Mouse (Mus musculus): ENCODE data around the gene Gabbr2. TPM values are rescaled to one million over a fixed set of nuclear protein-coding genes. Genes with fewer than 3 reads are reported as not detected.

The Gabbr2 gene
- polyA plus RNA-seq, 1 experiment from 2014 or later = 1.3 TPM

GRCm38 (mm10) chr4:46904129-46904528 is 87.5 kb downstream of the Gabbr2 start:
- Histone ChIP-seq H3K9me3 (replicated peaks) (peaks cover 4% of the 10 kb centered on the region), H3K4me2 (replicated peaks) (no peak overlapping the region), H3K4me3 (no peak overlapping the region), H3K36me3 (no peaks in the 10 kb centered on the region), H3K9ac (no peak overlapping the region), H3K27me3 (no peaks in the 10 kb centered on the region), H3K27ac (no peak overlapping the region), H3K4me1 (no peaks in the 10 kb centered on the region)
- no peak for ATAC-seq (ENCODE audit: low FRiP score)
- 89% methylated on average over 12 of the region's 12 CpGs for WGBS

GRCm38 (mm10) chr4:46898546-46898945 is 93.1 kb downstream of the Gabbr2 start:
- H3K27me3 ChIP-seq = no peaks in the 10 kb centered on the region; the same call in 1 of the 2 replicates
- H3K9ac ChIP-seq = no peak overlapping the region
- H3K4me1 ChIP-seq = peaks cover 7% of the 10 kb centered on the region; the same call in 1 of the 2 replicates
- H3K27ac ChIP-seq = no peak overlapping the region
- H3K9me3 ChIP-seq (replicated peaks) = no peaks in the 10 kb centered on the region
- no peak overlapping the region for H3K4me2 ChIP-seq (replicated peaks)
- no peak overlapping the region for H3K4me3 ChIP-seq
- 69% methylated on average over 4 of the region's 4 CpGs for WGBS
- no peak for ATAC-seq (ENCODE audit: low FRiP score)
- H3K36me3 ChIP-seq = no peaks in the 10 kb centered on the region

GRCm38 (mm10) chr4:46897634-46898399 is 93.9 kb downstream of the Gabbr2 start:
- WGBS = 60% methylated on average over 17 of the region's 18 CpGs
- no peaks in the 10 kb centered on the region for H3K36me3 ChIP-seq

GRCm38 (mm10) chr4:46894144-46894543 is 97.5 kb downstream of the Gabbr2 start:
- Histone ChIP-seq H3K36me3 (no peaks in the 10 kb centered on the region), H3K27me3 (no peaks in the 10 kb centered on the region; the same call in 1 of the 2 replicates), H3K9ac (no peak overlapping the region), H3K4me1 (peaks cover 7% of the 10 kb centered on the region; the same call in 1 of the 2 replicates), H3K4me3 (no peak overlapping the region), H3K27ac (no peak overlapping the region), H3K4me2 (replicated peaks) (no peak overlapping the region), H3K9me3 (replicated peaks) (no peaks in the 10 kb centered on the region)
- WGBS = 82% methylated on average over 9 of the region's 9 CpGs
- ATAC-seq (ENCODE audit: low FRiP score) = no peak

More at GRCm38 (mm10) chr4:46897634-46898399, 93.9 kb downstream of the Gabbr2 start:
- no peak overlapping the region for H3K4me3 ChIP-seq
- H3K27ac ChIP-seq = no peak overlapping the region
- peaks cover 7% of the 10 kb centered on the region; the same call in 1 of the 2 replicates for H3K4me1 ChIP-seq
- H3K9ac ChIP-seq = 0 out of 2 replicates have a peak overlapping the region, but pooled peaks have one; percentile 1
- H3K4me2 ChIP-seq (replicated peaks) = no peak overlapping the region
- no peaks in the 10 kb centered on the region; the same call in 1 of the 2 replicates for H3K27me3 ChIP-seq
- no peaks in the 10 kb centered on the region for H3K9me3 ChIP-seq (replicated peaks)
- peak; percentile 22; the same call in 1 of the 2 replicates for ATAC-seq (ENCODE audit: low FRiP score)

- Histone ChIP-seq H3K27ac (no peak overlapping the region), H3K4me3 (no peak overlapping the region), H3K36me3 (no peaks in the 10 kb centered on the region), H3K9ac (no peak overlapping the region), H3K27me3 (no peaks in the 10 kb centered on the region), H3K4me1 (no peaks in the 10 kb centered on the region), H3K9me3 (replicated peaks) (no peaks in the 10 kb centered on the region), H3K4me2 (replicated peaks) (no peak overlapping the region)
- no peak for ATAC-seq (ENCODE audit: low FRiP score)
- 78% methylated on average over 10 of the region's 10 CpGs for WGBS
These were observed 102.5 kb downstream of the Gabbr2 start for GRCm38 (mm10) chr4:46889175-46889574.

- no peaks in the 10 kb centered on the region for H3K9me3 ChIP-seq (replicated peaks)
- no peak for ATAC-seq (ENCODE audit: low FRiP score)
- no peak overlapping the region for H3K27ac ChIP-seq
- H3K4me1 ChIP-seq = 0 out of 2 replicates have a peak, but pooled peaks cover 7% of the 10 kb centered on the region
- H3K4me3 ChIP-seq = no peak overlapping the region
- no peak overlapping the region for H3K9ac ChIP-seq
- no peaks in the 10 kb centered on the region for H3K27me3 ChIP-seq
- no peaks in the 10 kb centered on the region for H3K36me3 ChIP-seq
- 92% methylated on average over 20 of the region's 20 CpGs for WGBS
- H3K4me2 ChIP-seq (replicated peaks) = no peak overlapping the region
These were observed 105.9 kb downstream of the Gabbr2 start for GRCm38 (mm10) chr4:46885627-46886383.

- ATAC-seq (ENCODE audit: low FRiP score) = no peak
- H3K27me3 ChIP-seq = no peaks in the 10 kb centered on the region
- no peak overlapping the region for H3K9ac ChIP-seq
- H3K4me3 ChIP-seq = no peak overlapping the region
- H3K4me1 ChIP-seq = 0 out of 2 replicates have a peak, but pooled peaks cover 7% of the 10 kb centered on the region
- no peak overlapping the region for H3K27ac ChIP-seq
- 77% methylated on average over 7 of the region's 7 CpGs for WGBS
- no peaks in the 10 kb centered on the region for H3K9me3 ChIP-seq (replicated peaks)
- no peak overlapping the region for H3K4me2 ChIP-seq (replicated peaks)
- no peaks in the 10 kb centered on the region for H3K36me3 ChIP-seq
These were observed 107.5 kb downstream of the Gabbr2 start for GRCm38 (mm10) chr4:46884132-46884531.

GRCm38 (mm10) chr4:46883546-46883945 is 108.1 kb downstream of the Gabbr2 start:
- Histone ChIP-seq H3K4me2 (replicated peaks) (no peak overlapping the region), H3K27me3 (no peaks in the 10 kb centered on the region), H3K27ac (no peak overlapping the region), H3K4me1 (0 out of 2 replicates have a peak, but pooled peaks cover 7% of the 10 kb centered on the region), H3K9me3 (replicated peaks) (no peaks in the 10 kb centered on the region), H3K9ac (no peak overlapping the region), H3K36me3 (no peaks in the 10 kb centered on the region), H3K4me3 (no peak overlapping the region)
- ATAC-seq (ENCODE audit: low FRiP score) = no peak
- 86% methylated on average over 9 of the region's 9 CpGs for WGBS

GRCm38 (mm10) chr4:46883047-46883446 is 108.6 kb downstream of the Gabbr2 start:
- Histone ChIP-seq H3K4me3 (no peak overlapping the region), H3K27me3 (no peaks in the 10 kb centered on the region), H3K4me2 (replicated peaks) (no peak overlapping the region), H3K4me1 (0 out of 2 replicates have a peak, but pooled peaks cover 7% of the 10 kb centered on the region), H3K9ac (no peak overlapping the region), H3K27ac (no peak overlapping the region), H3K36me3 (no peaks in the 10 kb centered on the region), H3K9me3 (replicated peaks) (no peaks in the 10 kb centered on the region)
- WGBS = 49% methylated on average over 10 of the region's 10 CpGs
- no peak for ATAC-seq (ENCODE audit: low FRiP score)

GRCm38 (mm10) chr4:46881271-46881670 is 110.4 kb downstream of the Gabbr2 start:
- Histone ChIP-seq H3K9ac (no peak overlapping the region), H3K4me3 (no peak overlapping the region), H3K27ac (no peak overlapping the region), H3K36me3 (no peaks in the 10 kb centered on the region), H3K27me3 (no peaks in the 10 kb centered on the region), H3K4me2 (replicated peaks) (no peak overlapping the region), H3K9me3 (replicated peaks) (no peaks in the 10 kb centered on the region), H3K4me1 (0 out of 2 replicates have a peak, but pooled peaks cover 7% of the 10 kb centered on the region)
- 54% methylated on average over 4 of the region's 4 CpGs for WGBS
- ATAC-seq (ENCODE audit: low FRiP score) = no peak

GRCm38 (mm10) chr4:46879943-46880342 is 111.7 kb downstream of the Gabbr2 start:
- H3K9me3 ChIP-seq (replicated peaks) = no peaks in the 10 kb centered on the region
- H3K4me3 ChIP-seq = no peak overlapping the region
- no peak overlapping the region for H3K9ac ChIP-seq
- ATAC-seq (ENCODE audit: low FRiP score) = no peak
- 49% methylated on average over 4 of the region's 4 CpGs for WGBS
- 0 out of 2 replicates have a peak, but pooled peaks cover 7% of the 10 kb centered on the region for H3K4me1 ChIP-seq
- H3K36me3 ChIP-seq = no peaks in the 10 kb centered on the region
- H3K27me3 ChIP-seq = no peaks in the 10 kb centered on the region
- H3K27ac ChIP-seq = no peak overlapping the region
- no peak overlapping the region for H3K4me2 ChIP-seq (replicated peaks)

GRCm38 (mm10) chr4:46872750-46873149 is 118.9 kb downstream of the Gabbr2 start:
- no peak overlapping the region for H3K27ac ChIP-seq
- no peaks in the 10 kb centered on the region for H3K9me3 ChIP-seq (replicated peaks)
- H3K36me3 ChIP-seq = no peaks in the 10 kb centered on the region
- 0 out of 2 replicates have a peak, but pooled peaks cover 2% of the 10 kb centered on the region for H3K4me1 ChIP-seq
- WGBS = 92% methylated on average over 4 of the region's 4 CpGs
- ATAC-seq (ENCODE audit: low FRiP score) = no peak
- H3K27me3 ChIP-seq = no peaks in the 10 kb centered on the region
- no peak overlapping the region for H3K4me3 ChIP-seq
- no peak overlapping the region for H3K9ac ChIP-seq
- no peak overlapping the region for H3K4me2 ChIP-seq (replicated peaks)

Data from hindbrain, embryonic 12.5 days (tissue).